Mouse (Mus musculus) layer of hippocampus, postnatal 10 days (tissue): Measurements from ENCODE around the gene Lpar4. TPM values are rescaled to one million over a fixed set of nuclear protein-coding genes. Genes with fewer than 3 reads are reported as not detected.

ENCODE experiments used
- DNase-seq, 2 experiments: peaks; one replicate each; pipeline ENCODE4 v3.0.0; 2021; ENCODE audit warnings: low spot score in 2 of 2
- long read RNA-seq: library from polyadenylated mRNA; stranded (forward); transcript quantifications from one replicate; pipeline ENCODE4 v2.0.0, GENCODE M21; 2023
- total RNA-seq, 2 experiments: library from RNA; stranded (reverse); gene quantifications; 2 replicates each; pipeline ENCODE4 v1.2.3; 2021

Gene Lpar4
- total RNA-seq: 1 to 10 TPM; 2.6 to 3.1 TPM
- long read RNA-seq, full-length matches to known transcripts: 3 of 4 reads
- long read RNA-seq, partial matches to known transcripts: 0 of 4 reads
- long read RNA-seq, other reads (novel, unspliced or antisense): 1 of 4 reads

- peak; percentile 8 to 13 for DNase-seq
These were observed at the start of gene Lpar4 for GRCm38 (mm10) chrX:106920175-106920827. Gene Lpar4, plus strand, starts transcription at chrX:106920625.

- DNase-seq: no peak
These were observed 49.0 kb upstream of the Lpar4 start for GRCm38 (mm10) chrX:106871426-106871825.

GRCm38 (mm10) chrX:106871894-106872293 is 48.5 kb upstream of the Lpar4 start:
- DNase-seq: no peak

- DNase-seq: no peak
These were observed 48.1 kb upstream of the Lpar4 start for GRCm38 (mm10) chrX:106872315-106872714.

GRCm38 (mm10) chrX:106897707-106898275 is 22.6 kb upstream of the Lpar4 start:
- no peak for DNase-seq

- no peak for DNase-seq
These were observed 599 bp downstream of the Lpar4 start for GRCm38 (mm10) chrX:106920828-106921619.

- no peak for DNase-seq
These were observed 4.1 kb downstream of the Lpar4 start for GRCm38 (mm10) chrX:106924572-106924971.

GRCm38 (mm10) chrX:106939326-106939725 is 18.9 kb downstream of the Lpar4 start:
- no peak for DNase-seq

GRCm38 (mm10) chrX:106950558-106950957 is 30.1 kb downstream of the Lpar4 start:
- DNase-seq: no peak

- DNase-seq: no peak
These were observed 30.6 kb downstream of the Lpar4 start for GRCm38 (mm10) chrX:106951016-106951415.

GRCm38 (mm10) chrX:106953840-106954239 is 33.4 kb downstream of the Lpar4 start:
- DNase-seq: no peak

GRCm38 (mm10) chrX:106962233-106962632 is 41.8 kb downstream of the Lpar4 start:
- no peak for DNase-seq

- DNase-seq: no peak
These were observed 43.9 kb downstream of the Lpar4 start for GRCm38 (mm10) chrX:106964326-106964725.

Other genes with a start within 250 kb of the Lpar4 start
- 1 to 10 TPM; 1.8 to 2.0 TPM for gene Rtl3, start 80.0 kb upstream of the Lpar4 start, total RNA-seq
- not detected for gene P2ry10, start 167.9 kb downstream of the Lpar4 start, total RNA-seq
- under 1 TPM; 0.31 to 0.85 TPM for gene P2ry10b, start 228.3 kb downstream of the Lpar4 start, total RNA-seq